Mouse (Mus musculus) heart, postnatal 0 days (tissue): ENCODE measurements around the gene Rsf1.

Experiments
- CTCF ChIP-seq: IDR thresholded peaks from 2 replicates; pipeline ENCODE4 v1.5.1; 2016; ENCODE audit warnings: antibody characterized with exemption, control low read depth, low read depth
- EP300 ChIP-seq: IDR thresholded peaks from 2 replicates; pipeline ENCODE4 v1.6.1; 2016; ENCODE audit warnings: antibody characterized with exemption, low read depth

- TF ChIP-seq CTCF, result no peak
- TF ChIP-seq EP300, result no peak
Observed at GRCm38 (mm10) chr7:97546462-97546861, 33.2 kb upstream of the Rsf1 start.
